Mouse (Mus musculus): ENCODE data around the gene Cck.
A peak's percentile ranks its signal among the peaks of the same experiment; 100 is the strongest.

Cck gene

GRCm38 (mm10) chr9:121495529-121495928, at the start of gene Cck:
Gene Cck, minus strand, starts transcription at chr9:121495694.
- peak in 1 of 2 experiments; percentile 24 for DNase-seq

GRCm38 (mm10) chr9:121541530-121541929, 46.0 kb upstream of the Cck start:
- no peak for DNase-seq

GRCm38 (mm10) chr9:121532626-121533025, 37.1 kb upstream of the Cck start:
- no peak for DNase-seq

DNA sequence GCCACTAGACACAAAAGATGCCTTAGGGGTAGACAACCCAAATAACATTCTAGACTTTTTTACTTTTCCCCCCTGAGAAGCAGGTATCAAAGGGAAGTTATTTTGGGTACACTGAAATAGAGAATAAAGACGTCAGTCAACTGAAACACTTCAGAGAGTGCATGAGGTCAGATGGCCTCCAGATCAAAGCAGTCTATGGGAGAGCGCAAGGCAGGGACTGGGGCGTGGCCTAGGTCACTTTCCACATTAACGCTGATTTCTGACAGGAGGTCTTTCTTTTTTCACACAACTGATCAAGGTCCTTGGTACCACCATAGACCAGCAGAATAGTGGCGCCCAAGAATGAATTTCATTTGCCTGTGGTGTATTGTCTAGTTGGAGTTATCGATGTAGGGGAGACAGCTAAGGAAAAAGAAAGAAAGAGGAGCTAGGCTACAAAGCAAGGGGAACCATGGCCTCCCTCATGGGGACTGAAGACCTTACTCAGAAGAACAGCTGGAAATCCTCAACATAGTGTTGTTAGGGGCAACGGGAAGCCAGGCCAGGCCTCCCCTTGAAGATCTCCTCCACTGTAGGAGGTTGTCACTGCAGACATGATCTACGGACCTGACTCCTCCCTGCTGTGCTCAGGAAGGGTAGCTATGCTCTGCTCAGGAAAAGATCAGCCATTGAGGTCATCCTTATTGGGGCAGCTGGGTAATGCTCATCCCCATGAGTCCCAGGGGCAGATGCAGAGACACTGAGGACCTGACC, 33.3 kb upstream of the Cck start:
- DNase-seq, result no peak

- DNase-seq, result no peak
Measured at GRCm38 (mm10) chr9:121526171-121526570, 30.7 kb upstream of the Cck start.

DNA sequence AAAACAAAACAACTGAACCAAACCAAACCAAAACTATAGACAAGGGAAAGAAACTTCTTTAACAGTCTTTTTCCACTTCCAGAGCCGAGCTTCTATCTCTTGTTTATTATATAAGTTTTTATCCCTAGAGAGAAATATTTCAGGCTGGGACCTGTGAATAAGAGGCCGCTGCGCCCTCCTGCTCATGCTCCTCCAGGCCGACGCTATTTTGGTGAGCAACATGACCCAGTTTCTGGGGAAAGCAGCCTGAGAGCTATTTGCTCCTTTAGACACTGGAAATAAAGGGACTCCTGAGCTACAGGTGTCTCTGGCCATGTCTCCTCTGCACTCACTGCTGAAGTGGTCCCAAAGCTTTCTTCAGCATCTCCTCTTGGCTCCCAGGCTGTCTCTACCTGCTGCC, 24.6 kb upstream of the Cck start:
- no peak for DNase-seq

DNA sequence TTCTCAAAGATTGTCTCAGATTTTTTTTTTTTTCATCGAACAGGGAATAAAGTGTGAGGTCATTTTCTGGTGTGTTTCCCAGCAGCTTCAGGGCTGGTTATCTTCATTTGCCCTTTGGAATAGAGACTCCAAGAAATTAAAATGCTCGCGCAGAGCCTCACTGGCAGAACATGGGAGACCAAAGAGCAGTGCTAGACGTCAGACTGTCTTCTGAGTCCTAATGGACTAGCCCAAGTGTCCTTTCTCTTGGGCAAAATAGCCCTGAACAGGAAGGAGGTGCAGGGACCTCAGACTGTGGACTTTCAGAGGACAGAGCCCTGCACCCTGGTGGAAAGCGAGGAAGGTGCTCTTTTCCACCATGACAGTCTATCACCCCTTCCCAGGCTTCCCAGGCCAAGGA, 19.0 kb upstream of the Cck start:
- DNase-seq, result no peak

DNA sequence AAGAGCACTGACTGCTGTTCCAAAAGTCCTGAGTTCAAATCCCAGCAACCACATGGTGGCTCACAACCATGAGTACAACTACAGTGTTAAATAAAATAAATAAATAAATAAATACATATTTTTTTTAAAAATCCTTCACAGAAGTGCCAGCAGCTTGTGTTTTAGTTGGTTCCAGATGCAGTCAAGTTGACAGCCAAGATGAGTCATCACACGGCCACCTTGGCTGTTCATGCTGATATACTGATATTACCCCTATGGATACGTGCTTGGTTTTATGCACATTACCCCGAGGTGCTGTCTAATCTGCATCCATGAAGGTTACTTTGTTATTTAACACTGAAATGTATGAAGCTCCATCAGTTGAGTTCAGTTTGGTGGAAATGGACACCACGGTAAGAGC, 16.4 kb upstream of the Cck start:
- DNase-seq, result no peak

GRCm38 (mm10) chr9:121506478-121507180, 11.1 kb upstream of the Cck start:
- no peak for DNase-seq

DNA sequence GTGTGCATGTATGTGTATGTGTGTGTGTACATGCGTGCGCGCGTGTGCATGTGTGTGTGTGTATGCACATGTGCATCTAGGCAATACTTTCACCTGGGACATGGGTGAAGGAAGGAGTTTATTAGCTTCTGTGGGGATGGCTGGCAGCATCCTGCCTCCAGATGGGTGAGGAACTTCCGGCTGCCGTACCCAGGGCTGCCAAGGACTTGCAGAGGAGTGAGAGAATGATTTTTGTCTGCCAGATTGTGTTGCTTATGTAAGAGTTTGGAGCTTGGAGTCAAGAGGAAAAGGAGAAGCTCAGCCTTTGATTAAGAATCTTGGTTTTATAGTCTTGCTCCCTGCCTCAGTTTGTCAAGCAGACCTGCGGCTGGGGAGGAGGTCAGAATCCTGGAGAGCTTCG, 9.9 kb upstream of the Cck start:
- DNase-seq, result peak; percentile 28 to 33

DNA sequence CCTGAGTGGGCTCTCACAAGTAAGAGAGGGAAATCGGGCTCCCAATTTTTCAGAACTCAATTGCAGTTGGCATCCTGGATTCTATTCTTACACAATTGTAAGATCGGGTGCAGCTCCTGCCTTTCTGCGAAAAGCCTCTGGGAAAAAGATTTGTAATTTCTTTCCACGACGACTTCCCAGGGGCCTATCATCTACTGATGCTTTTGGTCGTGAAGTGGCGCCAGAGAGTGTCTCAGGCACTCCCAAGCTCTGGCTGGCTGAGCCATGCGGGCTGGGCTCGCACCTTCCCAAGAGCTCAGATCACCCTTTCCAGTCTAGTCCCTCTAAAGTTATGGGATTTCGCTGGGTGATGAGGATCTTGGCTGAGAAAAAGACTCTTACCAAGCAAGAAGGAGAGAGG, 608 bp upstream of the Cck start:
- no peak for DNase-seq

DNA sequence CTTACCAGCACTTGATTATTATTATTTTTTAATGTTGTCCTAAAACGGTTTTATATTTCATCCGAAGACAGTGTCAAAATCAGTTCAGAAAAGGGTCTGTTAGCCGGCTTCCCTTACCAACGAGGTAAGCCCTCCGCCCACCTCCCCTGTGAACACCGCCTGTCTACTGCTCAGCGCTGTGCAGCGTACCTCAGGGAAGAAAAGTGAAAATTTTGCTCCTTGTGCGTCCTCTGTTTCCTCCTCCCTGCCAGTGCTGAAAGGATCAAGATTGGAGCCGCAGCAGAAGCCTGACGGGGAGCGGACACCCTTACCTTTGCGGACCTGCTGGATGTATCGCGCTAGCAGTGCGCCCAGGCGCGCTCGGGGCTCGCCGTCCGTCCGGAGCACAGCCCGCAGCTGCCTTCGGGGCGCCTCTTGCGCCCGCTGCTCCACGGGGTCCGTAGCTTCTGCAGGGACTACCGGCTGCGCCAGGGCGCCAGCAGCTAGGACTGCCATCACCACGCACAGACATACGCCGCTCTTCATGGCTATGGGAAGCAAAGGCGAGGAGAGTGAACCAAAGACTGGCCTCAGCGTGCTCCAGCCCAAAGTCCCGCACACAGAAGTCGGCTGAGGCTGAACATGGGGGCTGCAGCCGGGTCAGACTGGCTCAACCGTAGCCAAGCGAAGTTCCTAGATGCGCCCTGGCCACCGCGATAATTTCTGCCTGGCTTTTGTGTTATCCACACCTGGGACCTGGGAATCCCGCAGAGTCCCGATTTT, 1.3 kb downstream of the Cck start:
- peak in 1 of 2 experiments; percentile 16 for DNase-seq

GRCm38 (mm10) chr9:121491592-121492240, 3.8 kb downstream of the Cck start:
- DNase-seq, result peak in 1 of 2 experiments; percentile 35

DNA sequence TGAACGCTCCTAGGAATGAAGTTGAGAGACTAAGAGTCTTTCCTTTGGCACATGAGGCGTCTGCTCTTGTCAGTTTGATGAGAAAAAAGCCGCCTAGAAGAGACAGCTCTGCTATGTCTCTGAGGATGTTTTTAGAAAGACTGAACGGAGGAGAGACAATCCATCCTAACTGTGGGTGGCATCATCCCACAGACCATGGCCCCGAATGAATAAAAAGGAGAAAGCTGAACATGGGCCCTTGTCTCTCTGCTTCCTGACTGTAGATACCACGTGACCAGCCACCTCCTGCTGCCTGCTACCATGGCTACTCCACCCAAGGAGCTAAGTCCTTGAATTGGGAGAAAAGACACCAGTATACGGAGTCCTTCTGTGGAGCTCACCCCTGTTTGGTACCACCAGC, 8.3 kb downstream of the Cck start:
- DNase-seq, result no peak

DNA sequence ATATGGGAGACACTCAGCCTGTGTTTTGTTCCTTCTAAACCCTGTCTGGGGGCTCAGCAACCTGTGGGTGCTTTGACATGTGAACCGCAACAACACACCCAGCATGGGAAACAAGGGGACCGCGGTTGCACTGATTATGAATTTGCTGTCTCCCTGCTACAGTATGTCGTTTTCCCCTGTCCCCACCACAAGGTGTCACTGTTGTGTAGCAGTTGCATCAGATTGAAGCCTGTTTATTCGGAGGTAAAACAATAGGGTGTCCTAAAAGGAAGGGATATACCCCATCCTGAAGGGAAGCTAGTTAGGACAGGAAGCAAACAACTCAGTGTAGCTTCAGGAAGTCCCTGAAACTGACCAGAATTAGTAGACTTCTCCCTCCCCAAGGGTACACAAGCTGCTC, 16.0 kb downstream of the Cck start:
- peak; percentile 85 to 88 for DNase-seq

- DNase-seq, result peak; percentile 92 to 96
Measured at GRCm38 (mm10) chr9:121477305-121477911, 18.1 kb downstream of the Cck start.

GRCm38 (mm10) chr9:121475488-121476452, 19.7 kb downstream of the Cck start:
- DNase-seq, result peak; percentile 83 to 87

DNA sequence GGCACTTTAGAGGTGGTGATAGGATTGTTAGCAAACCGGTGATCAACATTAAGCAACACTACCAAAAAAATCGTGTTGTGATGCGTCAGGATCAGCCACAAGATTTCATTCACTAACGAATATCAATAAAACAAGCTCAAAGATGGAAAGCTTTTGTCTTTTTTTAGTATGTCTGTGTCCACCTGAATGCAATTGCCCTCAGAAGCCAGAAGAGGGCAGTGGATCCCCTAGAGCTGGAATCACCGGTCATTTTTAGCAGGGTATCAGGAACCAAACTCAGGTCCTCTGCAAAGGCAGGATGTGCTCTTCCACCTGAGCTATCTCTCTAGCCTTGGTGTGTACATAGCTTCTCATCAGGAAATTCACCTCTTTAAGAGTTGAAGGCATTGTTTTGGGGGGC, 20.7 kb downstream of the Cck start:
- no peak for DNase-seq

- peak; percentile 72 to 82 for DNase-seq
Measured at GRCm38 (mm10) chr9:121469711-121470110, 25.8 kb downstream of the Cck start.

DNA sequence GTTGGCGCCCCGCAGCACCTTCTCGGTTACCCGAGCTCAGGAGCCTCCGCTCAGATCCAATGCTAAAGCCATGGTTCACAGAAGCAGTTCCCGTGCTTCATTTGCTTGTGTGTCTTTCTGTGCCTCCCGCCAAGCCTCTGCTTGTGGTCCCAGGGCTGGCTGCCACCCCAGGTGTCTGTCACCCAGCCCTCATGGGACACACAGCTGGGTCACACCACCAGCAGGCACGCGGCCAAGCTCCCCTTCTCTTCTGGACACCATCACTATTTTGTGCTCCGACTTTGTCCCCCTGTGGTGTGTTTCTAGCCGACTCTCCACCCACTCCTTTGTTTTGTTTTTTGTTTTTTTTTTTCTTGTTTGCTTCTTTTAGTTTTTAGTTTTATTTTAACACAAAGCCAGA, 28.0 kb downstream of the Cck start:
- DNase-seq, result peak in 1 of 2 experiments; percentile 47

DNA sequence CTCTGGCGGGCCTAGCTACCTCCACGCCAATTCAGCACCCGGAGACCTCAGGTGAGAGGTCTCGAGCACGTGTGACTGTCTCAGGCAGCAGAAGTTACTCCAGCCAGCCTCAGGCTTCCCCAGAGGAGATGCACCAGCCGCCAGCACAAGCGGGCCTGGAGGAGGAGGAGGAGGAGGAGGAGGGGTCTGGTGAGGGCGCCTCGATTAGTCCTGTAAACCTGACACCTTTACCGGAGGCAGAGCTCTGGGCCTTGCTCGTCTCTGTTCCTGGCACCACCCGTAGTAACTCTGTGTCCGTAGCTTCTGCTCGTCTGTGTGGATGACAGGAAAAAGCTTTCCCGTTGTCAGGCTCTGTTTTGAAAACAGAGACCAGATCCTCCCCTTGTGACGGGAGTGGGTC, 35.0 kb downstream of the Cck start:
- DNase-seq, result no peak

Data from cerebellum, postnatal 10 days (tissue).